Mouse (Mus musculus): Measurements from ENCODE around the gene Lrfn2. TPM values are rescaled to one million over a fixed set of nuclear protein-coding genes. Genes with fewer than 3 reads are reported as not detected.

The Lrfn2 gene
- total RNA-seq, 2 experiments from 2014 or later, result not detected

DNA sequence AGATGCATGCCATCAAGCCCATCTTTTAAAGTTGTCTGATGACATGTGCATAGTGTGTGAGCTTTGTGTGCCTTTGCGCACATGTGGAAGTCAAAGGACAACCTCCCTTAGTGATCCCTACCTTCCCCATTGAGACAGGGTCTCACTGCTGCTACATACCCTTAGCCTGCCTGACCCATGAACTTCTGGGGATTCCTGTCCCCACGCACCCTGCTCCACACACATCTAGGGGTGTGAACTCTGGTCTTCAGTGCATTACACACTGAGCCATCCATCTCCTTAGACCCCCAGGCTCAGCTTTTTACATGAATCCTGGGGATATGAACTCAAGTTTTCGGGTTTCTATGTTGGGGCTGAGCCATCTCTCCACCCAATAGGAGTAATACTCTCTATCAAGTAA, 179.2 kb downstream of the Lrfn2 start:
- no peak for ATAC-seq (replicated peaks; ENCODE audit: poor library complexity, severe bottlenecking)

DNA sequence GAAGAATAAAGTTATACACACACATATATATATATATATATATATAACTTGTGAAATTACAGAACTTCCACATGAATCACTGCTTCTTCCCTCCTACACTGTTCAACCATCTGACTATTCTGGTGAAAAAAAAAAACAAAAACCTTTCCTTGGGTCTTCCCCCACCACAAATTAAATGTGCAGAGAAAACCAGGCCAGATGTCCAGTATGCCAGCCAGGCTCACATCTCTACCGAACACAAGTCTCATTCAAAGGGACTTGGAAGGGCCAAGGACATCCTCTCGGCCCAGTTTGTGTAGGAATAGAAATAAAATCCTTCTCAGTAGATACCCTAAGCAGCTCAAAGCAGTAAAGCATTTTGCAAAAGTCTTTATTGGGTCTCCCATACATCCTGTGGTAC, 179.7 kb downstream of the Lrfn2 start:
- no peak for ATAC-seq (replicated peaks; ENCODE audit: poor library complexity, severe bottlenecking)

DNA sequence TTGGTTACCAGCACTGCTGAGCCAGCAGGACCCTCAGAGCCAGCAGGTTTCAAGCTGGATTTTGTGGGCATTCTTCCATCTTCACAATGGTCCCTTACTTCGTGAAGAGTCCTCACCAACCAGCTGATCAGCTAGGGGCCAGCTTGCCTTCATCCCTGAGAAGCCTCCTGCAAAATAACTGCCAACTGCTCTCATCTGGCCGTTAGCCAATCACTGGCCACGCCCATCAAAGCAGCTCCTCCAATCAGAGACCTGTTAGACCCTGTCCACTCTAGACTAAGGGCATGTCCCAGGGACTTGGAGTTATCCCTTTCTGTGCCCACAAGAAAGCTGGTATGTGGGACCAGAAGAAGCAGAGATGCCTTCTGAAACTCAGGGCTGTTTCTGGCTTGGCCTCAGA, 181.2 kb downstream of the Lrfn2 start:
- ATAC-seq (replicated peaks; ENCODE audit: poor library complexity, severe bottlenecking), result no peak

DNA sequence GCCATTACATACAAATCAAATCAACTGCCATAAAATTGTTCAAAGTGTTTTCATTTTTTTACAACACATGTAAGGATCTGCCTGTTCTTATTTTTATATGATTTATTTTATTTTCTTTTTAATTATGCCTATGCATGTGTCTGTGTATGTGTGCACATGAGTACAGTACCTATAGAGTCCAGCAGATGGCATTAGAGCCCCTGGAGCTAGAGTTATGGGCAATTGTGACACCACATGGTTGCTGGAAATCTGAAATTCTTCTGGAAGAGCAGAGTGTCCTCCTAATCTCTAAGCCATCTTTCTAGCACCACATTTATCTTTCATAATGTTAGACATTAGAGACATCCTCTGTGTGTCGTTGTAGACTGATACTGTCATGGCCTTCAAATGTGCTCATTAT, 192.0 kb downstream of the Lrfn2 start:
- no peak for ATAC-seq (replicated peaks; ENCODE audit: poor library complexity, severe bottlenecking)

DNA sequence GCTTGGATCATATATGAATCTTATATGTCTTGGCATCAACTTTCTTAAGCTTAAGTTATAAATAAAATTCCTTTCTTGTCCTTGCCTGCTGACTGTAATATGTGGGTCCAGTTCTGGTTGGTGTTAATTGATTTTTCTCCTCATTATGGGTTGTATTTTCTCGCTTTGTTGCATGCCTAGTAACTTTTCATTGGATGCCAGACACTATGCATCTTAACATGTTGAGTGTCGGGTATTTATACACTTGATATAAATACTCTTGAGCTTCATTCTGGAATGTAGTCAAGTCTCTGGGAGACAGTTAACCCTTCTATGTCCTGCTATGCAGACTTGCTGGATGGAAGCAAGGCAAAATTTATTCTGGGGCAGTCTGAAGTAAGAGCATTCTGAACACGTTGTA, 192.5 kb downstream of the Lrfn2 start:
- no peak for ATAC-seq (replicated peaks; ENCODE audit: poor library complexity, severe bottlenecking)

All from granulocyte monocyte progenitor cell, adult 5-6 weeks (primary cell).